Mouse (Mus musculus) gonadal fat pad, adult 2 months (tissue): ENCODE data around the gene Sppl3. TPM values are rescaled to one million over a fixed set of nuclear protein-coding genes. Genes with fewer than 3 reads are reported as not detected.
A peak's percentile ranks its signal among the peaks of the same experiment; 100 is the strongest.
"Not testable (repeated sequence)": the region's sequence is repeated elsewhere in the genome, so short reads cannot be mapped to it uniquely, and the experiment has no call there.

Source experiments
- DNase-seq: peaks from one replicate; pipeline ENCODE4 v3.0.0-alpha.2; 2012; ENCODE audit warnings: low read depth
- polyA plus RNA-seq: library from polyadenylated mRNA; depleted of rRNA; stranded (reverse); fragments of >200 nt; gene quantifications from 2 replicates; pipeline ENCODE4 v1.2.3, GENCODE M21; 2012

The Sppl3 gene
- polyA plus RNA-seq, 1 experiment = 55.5 TPM

DNA sequence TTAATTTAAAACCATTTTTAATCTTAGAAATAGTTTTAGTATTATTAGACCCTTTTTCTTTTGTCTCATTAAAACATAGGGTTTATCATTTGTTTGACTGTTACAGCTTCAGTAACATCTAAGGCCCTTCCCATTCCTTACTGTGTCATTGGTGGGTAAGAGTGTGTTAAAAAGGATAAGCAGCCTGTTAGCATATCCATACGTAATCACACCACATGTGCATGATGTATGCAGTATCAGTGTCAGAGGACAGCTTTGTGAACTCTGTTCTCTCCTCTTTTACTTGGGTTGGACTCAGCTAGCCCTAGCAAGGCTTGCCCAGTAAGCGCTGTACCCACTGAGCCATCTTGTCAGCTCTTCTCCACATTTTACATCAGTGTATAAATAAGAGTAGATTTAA, 26.2 kb downstream of the Sppl3 start:
- no peak for DNase-seq

DNA sequence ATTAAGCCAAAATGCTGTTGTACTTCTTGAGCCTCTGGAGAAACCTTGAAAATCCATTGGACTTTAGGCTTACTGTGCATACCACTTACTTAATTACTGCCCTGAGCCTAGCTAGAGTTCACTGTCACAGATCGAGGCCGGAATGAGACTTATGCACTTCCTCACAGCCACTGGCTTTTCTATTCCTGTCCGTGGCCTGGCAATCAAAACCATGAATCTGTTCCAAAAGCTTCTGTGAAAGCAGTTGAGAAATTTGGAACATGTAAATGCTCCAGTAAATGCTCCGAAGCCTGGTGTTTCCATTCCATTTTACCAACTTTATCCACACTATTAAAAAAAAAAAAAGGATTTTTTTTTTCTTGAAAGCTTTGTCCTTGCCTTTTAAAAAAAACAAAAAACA, 29.8 kb downstream of the Sppl3 start:
- DNase-seq = peak; percentile 62

DNA sequence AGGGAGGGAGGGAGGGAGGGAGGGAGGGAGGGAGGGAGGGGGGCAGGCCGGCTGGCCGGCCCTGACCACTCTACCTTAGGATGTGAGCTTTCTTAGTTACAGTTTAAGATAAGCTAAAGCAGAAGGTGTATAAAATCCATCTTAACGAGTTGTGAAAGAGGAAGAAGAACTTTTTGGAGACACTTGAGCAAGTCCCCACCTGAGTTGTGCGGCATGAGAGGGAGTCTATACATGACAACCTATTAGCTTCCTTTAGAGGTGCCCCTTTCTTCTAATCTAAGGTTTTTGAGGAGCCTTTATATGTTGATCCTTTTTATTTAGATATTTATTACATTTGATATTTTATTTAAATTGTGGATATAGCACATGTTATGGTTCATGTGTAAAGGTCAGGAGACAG, 32.7 kb downstream of the Sppl3 start:
- DNase-seq = no peak

DNA sequence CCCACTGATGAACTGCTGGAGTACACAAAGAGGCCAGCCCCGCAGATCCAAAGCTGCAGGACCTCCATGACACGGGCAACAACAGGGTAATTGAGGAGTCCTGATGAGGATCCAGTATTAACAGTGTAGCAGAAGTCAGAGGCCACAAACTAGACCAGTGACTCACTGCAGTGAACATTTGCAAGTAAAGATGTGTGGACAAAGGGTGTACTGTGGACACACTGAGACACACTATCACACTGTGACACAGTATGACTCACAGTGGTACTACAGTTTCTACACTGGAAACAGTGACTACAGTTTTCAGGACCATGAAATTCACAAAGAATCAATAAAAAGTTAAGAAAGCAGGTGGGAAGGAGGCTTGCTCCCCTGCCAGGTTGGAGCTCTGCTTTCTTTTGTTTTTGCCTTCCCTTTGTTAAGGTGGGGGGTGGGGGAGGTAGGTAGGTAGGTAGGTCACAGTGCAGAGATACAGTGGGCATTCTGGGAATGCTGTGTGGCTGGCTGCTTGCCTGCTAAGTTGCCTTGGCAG, 34.3 kb downstream of the Sppl3 start:
- no peak for DNase-seq

DNA sequence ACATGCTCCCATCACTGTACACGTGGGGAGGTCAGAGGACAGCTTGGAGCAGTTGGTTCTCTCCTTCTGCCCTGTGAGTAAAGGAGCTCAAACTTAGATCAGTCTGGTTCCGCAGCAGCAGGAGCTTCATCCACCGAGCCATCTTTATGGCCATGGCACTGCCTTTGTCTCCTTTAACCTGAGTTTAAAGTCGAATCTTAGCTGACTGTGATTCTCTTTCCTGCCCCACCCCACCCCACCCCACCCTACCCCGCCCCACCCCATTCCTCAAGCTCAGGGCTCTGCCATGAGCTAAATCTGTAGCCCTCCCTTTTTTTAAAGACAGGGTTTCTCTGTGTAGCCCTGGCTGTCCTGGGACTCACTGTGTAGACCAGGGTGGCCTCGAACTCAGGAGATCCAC, 38.8 kb downstream of the Sppl3 start:
- no peak for DNase-seq

DNA sequence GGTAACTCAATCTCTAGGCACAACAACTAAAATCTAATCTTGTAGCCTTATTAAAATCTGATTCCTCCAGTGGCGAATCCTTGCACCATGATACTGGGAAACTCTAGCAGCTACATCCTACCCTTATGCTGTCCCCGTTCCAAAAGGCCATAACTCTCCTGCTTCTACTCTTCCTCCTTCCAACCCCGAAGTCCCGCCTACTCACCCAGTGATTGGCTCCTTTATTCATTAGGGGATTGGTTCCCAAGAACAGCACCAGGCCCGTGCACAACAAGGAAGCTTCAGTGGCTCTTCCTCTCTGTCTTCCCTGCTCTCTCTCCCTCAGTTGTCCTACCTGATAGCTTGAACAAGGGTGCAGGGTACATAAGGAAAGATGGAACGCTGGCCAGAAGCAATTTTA, 39.8 kb downstream of the Sppl3 start:
- no peak for DNase-seq

DNA sequence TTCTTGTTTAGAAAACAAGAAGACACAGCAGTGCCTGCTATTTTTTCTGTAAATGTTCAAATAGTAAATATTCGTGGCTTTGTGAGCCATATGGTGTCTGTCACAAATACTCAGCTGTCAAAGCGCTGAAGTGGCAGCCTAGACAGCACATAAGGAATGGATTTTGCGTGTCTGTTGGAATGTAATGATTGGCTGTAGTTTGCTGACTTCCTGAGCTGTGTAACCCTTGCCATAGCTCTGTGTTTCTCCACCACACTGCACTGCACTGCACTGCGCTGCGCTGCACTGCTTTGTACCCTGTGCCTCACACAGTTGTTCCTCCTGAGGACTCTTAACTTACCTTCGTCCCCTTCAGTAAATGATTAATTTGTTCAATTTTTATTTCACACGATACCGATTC, 41.6 kb downstream of the Sppl3 start:
- DNase-seq = no peak

DNA sequence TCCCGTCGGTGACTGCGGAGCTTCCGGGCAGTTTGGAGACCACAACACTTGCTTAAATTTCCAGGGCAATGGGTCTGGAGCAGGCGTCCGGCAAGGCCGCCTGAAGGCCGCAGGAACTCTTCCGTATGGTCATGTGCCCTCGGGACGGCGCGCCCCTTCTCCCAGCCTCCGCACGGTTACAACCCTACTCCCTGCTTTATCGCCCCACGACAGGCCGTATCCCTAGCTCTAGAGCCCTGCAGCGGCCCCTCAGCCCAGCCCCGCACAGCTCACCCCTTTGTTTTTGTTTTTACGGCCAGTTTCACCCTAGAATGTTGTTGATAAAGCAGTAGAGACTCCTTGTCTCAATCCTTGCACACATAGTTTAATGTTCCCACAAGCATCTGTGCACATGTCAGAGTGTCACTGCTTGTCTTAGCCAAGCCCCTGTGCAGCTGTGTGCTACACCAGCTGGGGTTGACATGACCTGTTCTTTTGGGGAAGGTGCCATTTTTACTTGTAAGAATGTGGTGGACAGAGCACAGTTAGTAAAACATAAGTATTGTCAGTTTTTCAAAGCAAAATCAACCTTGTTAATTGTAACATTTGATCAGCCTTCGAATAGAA, 43.0 kb downstream of the Sppl3 start:
- no peak for DNase-seq

DNA sequence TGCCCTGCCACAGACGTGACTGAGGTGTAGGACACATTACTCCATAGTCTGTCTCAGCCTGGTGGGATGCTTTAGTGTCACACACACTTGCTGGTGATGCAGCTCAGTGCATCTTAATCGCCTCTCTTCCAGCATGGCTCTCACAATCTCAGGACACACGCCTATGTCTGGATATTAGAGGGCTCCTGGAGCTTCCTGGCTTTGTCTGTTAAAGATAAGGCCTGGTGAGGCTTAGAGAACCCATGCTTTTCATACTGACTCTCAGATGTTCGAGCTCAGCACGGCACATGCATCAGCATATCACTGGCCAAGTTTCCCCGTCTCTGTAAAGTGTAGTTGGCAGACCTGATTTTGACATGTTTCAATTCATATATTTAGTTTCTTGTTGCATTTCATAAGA, 44.5 kb downstream of the Sppl3 start:
- no peak for DNase-seq

DNA sequence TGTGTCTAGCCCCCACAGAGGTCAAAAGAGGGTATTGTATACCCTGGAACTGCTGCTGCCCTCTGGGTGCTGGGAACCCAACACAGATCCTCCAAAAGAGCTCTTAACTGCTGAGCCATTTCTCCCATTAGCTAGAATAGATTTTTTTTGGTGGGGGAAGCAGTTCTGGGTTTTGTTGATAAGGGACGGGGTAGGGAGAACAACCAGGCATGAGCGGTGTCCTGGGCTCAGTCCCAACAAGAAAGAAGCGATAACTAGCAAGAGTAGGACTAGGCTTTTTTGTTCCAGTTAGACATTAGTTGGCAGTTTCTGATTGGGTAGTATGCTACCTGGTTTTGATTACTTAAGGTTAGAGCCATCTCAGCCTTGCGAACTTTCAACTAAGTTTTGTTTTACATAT, 46.2 kb downstream of the Sppl3 start:
- no peak for DNase-seq

DNA sequence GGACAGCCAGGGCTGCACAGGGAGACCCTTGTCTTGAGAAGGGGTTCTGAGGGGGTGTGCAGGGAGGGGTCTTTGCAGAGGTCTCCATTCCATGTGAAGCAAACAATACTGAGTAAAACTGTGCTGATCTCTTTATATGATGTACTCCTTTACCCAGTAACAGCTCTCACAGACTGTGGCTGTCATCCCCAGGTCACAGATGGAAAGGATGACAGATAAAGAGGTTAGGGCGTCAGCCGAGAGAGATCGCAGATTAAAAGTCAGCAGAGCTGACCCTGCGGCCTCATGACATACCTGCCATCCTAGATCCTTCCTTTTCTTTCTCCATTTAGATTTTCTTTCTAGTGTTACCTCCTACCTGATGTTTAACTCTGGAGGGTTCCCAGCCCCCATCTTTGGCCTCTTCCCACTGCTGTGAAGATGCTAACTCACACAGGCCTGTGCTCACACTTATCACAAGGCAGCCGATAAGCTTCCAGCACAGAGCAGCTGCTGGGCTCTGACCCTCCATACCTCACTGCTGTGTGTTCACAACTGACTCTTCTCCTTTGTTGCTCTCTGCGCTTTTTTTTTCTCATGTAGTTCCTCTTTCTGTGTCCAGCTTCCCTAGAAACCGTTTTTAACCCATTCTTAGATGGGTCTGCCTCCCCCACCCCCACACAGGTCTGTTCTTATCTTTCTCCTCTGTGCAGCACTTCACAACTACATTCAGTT, 47.8 kb downstream of the Sppl3 start:
- DNase-seq = no peak

DNA sequence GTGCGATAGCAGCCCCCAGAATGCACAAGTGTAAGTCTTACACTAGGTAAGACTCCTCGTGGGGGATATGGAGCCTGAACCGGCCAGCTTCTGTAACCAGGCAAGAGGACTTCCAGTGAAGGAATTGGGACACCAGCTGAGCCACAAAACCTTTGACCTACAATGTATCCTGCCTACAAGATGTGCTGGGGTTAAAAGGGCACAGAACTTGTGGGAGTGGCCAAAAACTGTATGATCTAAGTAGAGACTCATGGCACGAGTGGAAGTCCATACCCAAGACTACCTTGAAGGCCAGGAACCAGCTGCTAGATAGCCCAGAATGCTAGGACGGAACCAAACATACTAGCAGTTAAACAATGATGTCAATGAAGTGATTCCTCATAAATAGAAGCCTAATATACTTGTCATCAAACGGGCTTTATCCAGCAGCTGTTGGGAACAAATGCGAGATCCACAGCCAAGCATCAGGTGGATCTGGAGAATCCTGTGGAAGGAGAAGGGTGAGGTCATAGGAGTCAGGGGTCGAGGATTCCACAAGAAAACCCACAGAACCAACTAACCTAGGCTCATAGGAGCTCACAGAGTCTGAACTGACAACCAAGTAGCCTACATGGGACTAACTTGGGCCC, 49.2 kb downstream of the Sppl3 start:
- no peak for DNase-seq

DNA sequence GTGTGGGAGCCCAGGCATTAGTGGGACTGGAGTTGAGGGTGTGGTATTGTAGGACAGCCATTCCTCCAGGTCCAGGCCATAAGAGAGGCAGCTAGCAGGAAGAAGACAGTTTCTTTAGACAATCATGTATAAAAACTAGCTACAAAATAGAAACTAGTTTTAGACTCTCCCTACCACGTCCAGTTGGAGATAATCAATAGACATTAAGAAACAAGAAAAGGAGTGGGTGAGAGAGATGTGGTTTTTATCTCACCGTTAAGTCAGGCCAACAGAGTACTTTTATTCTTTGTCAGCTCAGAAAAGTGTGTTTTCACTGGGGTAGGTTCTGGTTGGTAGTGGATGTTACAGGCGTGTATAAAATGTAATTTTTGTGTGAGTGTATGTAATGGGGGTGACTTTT, 50.0 kb downstream of the Sppl3 start:
- DNase-seq = no peak

DNA sequence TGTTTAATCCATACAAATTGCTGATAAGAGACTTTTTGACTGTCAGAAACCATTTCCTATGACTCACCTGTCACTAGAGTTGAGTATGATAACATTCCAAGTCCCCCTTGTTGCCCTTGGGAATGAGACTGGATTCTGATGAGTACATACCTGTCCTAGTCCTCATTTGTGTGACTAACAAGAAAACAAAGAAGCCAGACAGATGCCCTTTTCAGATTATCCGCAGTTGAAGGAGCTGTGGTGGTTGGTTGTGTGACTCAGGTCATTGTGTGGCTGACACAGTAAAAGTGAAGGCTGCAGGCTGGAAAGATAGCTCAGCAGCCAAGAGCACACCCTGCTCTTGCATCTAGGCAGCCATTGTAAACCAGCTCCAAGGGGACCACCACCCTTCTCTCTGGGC, 51.6 kb downstream of the Sppl3 start:
- no peak for DNase-seq

DNA sequence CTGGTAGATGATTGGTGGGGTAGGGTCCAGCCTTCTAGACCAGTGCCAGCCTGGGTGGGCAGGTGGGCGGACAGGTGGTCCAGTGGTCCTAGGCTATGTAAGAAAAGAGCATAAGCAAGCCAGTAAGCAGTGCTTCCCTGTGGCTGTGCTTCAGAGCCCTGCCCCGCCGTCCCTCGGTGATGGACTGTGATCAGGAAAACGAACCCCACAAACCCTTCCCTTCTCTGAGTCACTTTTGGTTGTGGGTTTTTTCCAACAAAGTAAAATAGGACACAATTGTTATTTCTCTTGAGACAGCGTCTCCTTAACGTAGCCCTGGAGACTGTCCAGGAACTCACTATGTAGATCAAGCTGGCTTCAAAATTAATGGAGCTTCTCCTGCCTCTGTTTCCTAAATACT, 52.5 kb downstream of the Sppl3 start:
- DNase-seq = no peak

DNA sequence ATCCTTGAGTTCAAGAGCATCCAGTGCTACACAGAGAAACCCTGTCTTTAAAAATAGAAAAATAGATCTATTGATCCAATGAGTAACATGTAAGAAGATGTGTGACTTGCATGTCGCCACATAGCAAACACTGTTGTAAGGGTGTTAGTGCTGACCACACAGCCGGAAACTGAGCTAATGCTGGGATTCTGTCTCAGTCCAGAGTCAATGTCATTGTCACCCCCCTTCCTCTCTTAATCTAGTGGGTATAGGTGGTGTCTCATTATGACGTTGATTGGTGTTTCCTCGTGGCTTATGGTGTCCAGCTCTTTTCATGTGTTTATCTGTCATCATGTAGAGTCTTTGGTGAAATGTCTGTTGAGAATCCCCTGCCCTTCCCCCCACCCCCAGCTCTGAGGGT, 55.3 kb downstream of the Sppl3 start:
- no peak for DNase-seq

DNA sequence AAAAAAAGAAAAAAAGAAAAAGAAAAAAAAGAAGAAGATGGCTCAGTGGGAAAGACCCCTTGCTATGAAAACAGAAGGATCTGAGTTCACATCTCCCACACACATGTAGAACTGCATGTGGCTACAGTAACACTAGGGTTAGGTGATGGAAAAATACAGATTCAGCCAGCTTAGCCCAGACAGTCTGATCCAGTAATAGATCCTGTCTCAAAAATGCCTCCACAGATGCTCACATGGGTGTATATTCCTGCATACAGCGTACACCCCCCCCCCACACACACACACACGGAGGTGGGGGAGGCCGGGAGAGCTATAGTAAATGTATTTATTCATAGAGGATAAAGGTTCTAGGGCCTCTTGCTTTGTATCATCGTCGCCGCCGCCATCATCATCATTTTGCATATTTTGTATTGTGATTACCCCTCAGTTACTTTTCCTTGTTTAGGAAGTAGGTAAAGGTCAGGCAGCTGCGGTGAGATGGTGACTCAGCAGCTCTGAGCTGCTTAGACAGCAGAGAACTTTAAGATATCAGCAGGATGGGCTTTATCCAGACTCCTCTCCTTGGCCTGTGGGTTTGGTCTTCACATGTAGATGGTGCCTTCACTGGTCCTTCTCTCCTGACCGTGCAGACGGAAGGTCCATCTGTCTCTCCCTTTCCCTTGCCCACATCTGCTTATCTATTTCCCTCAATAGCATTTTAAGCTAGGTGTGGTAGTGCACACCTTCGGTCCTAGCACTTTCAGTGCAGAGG, 57.9 kb downstream of the Sppl3 start:
- DNase-seq = no peak

DNA sequence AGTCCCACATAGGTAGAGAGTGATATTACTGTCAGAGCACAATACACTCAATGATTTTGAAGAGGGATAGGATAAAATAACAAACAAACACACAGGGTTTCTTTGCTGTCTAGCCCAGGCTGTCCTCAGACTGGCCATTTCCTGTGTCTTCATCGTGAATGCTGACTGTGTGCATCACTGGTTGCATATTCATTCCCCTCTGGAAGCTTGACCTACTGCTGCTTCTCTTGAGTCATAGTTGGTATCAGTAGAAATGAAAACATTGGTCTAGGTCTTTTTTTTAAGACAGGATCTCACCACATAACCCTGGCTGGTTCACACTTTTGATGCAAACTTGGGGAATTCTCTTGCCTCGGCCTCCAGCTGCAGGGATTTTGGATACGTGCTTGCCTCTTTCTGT, 58.7 kb downstream of the Sppl3 start:
- DNase-seq = no peak

DNA sequence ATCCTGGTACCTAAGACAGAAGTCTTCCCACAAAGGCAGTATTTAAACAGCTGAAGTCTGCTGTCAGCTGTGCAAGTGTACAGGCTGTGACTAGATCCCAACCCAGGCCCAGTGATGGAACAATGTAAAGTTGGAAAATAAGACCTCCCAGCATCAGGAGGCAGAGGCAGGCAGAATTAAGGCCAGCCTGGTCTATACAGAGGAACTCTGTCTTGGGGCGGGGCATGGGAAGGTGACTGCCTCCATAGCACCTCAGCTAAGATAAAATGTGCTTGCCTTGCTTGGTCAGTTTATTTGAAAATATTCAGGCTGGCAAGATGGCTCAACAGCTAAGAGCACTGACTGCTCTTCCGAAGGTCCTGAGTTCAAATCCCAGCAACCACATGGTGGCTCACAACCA, 59.5 kb downstream of the Sppl3 start:
- no peak for DNase-seq

DNA sequence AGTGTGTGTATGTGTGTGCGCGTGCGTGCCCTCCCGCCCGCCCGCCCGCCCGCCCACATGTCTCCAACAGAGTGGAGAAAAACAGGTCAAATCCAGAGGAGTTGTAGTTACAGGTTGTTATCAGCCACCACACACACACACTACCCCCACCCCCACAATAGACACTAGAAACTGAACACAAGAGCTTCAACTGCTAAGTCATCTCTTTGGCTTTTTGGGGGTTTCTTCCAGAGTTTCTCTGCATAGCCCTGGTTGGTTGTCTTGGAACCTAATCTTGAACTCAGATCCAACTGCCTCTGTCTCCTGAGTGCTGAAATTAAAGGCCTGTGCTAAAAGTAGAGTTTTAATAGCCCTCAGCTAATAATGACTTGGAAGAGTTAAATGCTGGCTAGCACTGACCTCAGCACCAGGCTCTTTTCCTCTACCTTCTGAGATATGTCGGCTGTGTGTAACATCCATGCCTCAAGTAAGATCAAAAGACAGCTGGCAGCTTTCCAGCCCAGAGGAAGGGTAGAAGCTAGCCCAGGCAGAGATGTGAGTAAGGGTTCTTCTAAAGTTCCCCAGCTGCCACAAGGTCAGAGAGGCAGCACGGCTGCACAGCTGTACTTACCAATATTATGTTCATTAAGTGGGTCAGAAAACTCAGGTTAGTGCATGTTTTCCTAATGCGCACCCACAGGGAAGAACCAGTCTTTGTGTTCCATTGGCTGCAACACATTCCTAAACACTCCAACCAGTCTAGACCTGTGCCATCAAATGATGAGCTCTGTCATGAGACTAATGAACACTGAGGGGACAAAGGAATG, 60.4 kb downstream of the Sppl3 start:
- DNase-seq = peak; percentile 83

DNA sequence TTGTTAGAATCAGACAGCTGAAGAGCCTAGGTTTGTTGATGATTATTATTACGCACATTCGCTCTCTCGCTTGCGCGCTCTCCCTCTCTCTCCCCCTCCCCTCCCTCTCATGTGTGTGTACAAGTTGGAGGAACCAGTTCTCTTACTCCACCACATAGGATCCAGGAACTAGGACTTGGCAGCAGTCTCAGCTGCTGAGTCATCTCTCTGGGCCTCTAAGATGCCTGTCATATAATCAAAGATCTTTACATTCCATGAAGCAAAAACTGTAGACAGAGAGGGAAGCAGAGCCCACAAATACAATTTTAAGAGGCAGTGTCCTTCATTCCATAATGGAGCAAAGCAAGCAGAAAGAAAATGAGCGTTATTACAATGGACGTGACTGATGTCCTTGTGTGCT, 61.2 kb downstream of the Sppl3 start:
- peak; percentile 87 for DNase-seq

DNA sequence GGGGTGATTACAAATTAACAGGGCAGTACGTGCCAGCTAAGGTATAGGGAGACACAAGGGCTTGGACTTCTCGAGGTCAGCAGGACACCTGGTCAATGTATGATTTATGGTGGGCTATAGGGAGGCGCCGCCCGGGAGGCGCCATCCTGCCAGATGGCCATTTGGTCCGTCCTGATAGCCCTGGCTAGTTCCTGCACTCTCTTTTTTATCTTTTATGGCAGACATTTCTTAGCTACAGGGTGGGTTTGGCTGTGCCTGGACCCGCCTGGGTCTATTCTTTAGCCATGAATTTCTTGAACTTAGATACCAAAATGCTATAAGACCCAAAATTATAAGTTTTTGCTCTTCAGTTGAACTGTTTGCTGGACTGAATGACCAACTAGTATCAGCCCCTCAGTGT, 62.4 kb downstream of the Sppl3 start:
- not testable (repeated sequence) for DNase-seq
